Mouse (Mus musculus) thymus, adult 2 months (tissue): ENCODE data around the gene Acr. TPM values are rescaled to one million over a fixed set of nuclear protein-coding genes. Genes with fewer than 3 reads are reported as not detected.

Experiments
- DNase-seq: peaks from one replicate; pipeline ENCODE4 v3.0.0; 2021
- H3K27ac ChIP-seq: fragments of 200-500 bp; 2 replicates; pipeline ENCODE4 v1.5.1; 2012; ENCODE audit warnings: low read length, control low read depth; ENCODE audit not compliant: control insufficient read depth, insufficient read depth
- H3K27me3 ChIP-seq: fragments of 200-500 bp; 2 replicates; pipeline ENCODE4 v1.6.1; 2012; ENCODE audit warnings: mild to moderate bottlenecking, low read length, moderate library complexity, mixed read lengths; ENCODE audit not compliant: control insufficient read depth, insufficient read depth
- H3K36me3 ChIP-seq: fragments of 200-500 bp; 2 replicates; pipeline ENCODE4 v1.6.1; 2012; ENCODE audit warnings: mild to moderate bottlenecking, low read length, moderate library complexity; ENCODE audit not compliant: control insufficient read depth, insufficient read depth
- H3K4me1 ChIP-seq: fragments of 200-500 bp; replicated peaks from 2 replicates; pipeline ENCODE4 v1.6.1; 2012; ENCODE audit warnings: low read length; ENCODE audit not compliant: control insufficient read depth, insufficient read depth
- H3K4me3 ChIP-seq: fragments of 200-500 bp; 2 replicates; pipeline ENCODE4 v1.5.1; 2012; ENCODE audit warnings: mild to moderate bottlenecking, low read length, control low read depth, moderate library complexity; ENCODE audit not compliant: control insufficient read depth, insufficient read depth
- CTCF ChIP-seq: fragments of 200-500 bp; IDR thresholded peaks from 2 replicates; pipeline ENCODE4 v1.5.1; 2012; ENCODE audit warnings: mild to moderate bottlenecking, control low read depth, low read length, moderate library complexity, borderline replicate concordance; ENCODE audit not compliant: control insufficient read depth, poor library complexity, insufficient read depth; ENCODE audit errors: extremely low read depth
- POLR2A ChIP-seq: fragments of 200-500 bp; IDR thresholded peaks from 2 replicates; pipeline ENCODE4 v1.6.1; 2012; ENCODE audit warnings: mild to moderate bottlenecking, low read length, control low read depth, moderate library complexity; ENCODE audit not compliant: control insufficient read depth, poor library complexity, insufficient read depth; ENCODE audit errors: extremely low read depth
- WGBS: fragments of 180-500 bp; shearing (Covaris S2); methylation state at CpG from one replicate; pipeline ENCODE4 v1.1.7; 2018; 5-methylcytosine and 5-hydroxymethylcytosine counted together
- polyA plus RNA-seq: library from polyadenylated mRNA; depleted of rRNA; stranded (reverse); fragments of >200 nt; gene quantifications from 2 replicates; pipeline ENCODE4 v1.2.3, GENCODE M21; 2012

Gene Acr
- polyA plus RNA-seq, 1 experiment = 0.16 TPM

DNA sequence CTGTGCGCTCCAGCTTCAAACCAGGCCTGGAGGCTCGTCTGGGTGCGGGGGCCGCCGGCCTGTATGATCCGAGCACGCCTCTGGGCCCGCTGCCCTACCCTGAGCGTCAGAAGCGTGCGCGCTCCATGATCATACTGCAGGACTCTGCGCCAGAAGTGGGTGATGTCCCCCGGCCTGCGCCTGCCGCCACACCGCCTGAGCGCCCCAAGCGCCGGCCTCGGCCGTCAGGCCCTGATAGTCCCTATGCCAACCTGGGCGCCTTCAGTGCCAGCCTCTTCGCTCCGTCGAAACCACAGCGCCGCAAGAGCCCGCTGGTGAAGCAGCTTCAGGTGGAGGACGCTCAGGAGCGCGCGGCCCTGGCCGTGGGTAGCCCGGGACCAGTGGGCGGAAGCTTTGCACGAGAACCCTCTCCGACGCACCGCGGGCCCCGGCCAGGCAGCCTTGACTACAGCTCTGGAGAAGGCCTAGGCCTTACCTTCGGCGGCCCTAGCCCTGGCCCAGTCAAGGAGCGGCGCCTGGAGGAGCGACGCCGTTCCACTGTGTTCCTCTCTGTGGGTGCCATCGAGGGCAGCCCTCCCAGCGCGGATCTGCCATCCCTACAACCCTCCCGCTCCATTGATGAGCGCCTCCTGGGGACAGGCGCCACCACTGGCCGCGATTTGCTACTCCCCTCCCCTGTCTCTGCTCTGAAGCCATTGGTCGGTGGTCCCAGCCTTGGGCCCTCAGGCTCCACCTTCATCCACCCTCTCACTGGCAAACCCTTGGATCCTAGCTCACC is 20.1 kb upstream of the Acr start:
- no peaks in the 10 kb centered on the region for H3K4me1 ChIP-seq
- no peaks in the 10 kb centered on the region for H3K27me3 ChIP-seq
- DNase-seq = no peak
- no peak overlapping the region for H3K27ac ChIP-seq
- 90% methylated on average over 58 of the region's 58 CpGs for WGBS
- TF ChIP-seq POLR2A (no peak), CTCF (no peak)
- no peaks in the 10 kb centered on the region for H3K36me3 ChIP-seq
- no peak overlapping the region for H3K4me3 ChIP-seq

- H3K4me1 ChIP-seq = no peaks in the 10 kb centered on the region
- no peak overlapping the region for H3K27ac ChIP-seq
- no peak overlapping the region for H3K4me3 ChIP-seq
- WGBS = 94% methylated on average over 11 of the region's 11 CpGs
- H3K27me3 ChIP-seq = no peaks in the 10 kb centered on the region
- TF ChIP-seq CTCF (no peak), POLR2A (no peak)
- no peak for DNase-seq
- no peaks in the 10 kb centered on the region for H3K36me3 ChIP-seq
Measured at GRCm38 (mm10) chr15:89548837-89549236, 19.3 kb upstream of the Acr start.

GRCm38 (mm10) chr15:89550506-89550905 is 17.6 kb upstream of the Acr start:
- TF ChIP-seq CTCF = no peak
- no peak for TF ChIP-seq POLR2A
- no peak overlapping the region for H3K4me3 ChIP-seq
- H3K36me3 ChIP-seq = no peaks in the 10 kb centered on the region
- H3K27ac ChIP-seq = no peak overlapping the region
- 93% methylated on average over 8 of the region's 8 CpGs for WGBS
- H3K27me3 ChIP-seq = no peaks in the 10 kb centered on the region
- no peaks in the 10 kb centered on the region for H3K4me1 ChIP-seq
- DNase-seq = no peak

DNA sequence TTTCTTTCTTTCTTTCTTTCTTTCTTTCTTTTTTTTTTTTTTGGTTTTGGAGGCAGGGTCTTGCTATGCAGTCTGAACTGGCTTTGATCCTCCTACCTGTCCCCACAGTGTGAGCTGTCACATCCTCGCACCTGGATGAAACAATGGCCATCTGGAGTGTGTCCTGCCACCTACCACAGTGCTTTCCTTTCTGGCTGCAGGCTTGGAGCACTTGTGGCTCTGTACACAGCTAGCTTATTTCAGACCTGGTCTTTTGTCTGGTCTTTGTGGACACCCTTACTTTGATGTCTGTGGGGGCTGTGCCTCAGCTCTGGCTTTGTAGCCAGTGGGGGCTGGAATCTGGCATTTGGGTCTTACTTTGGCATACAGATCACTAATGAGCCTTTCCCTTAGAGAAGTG is 16.4 kb upstream of the Acr start:
- Histone ChIP-seq H3K4me3 (no peak overlapping the region), H3K27me3 (no peaks in the 10 kb centered on the region)
- DNase-seq = no peak

DNA sequence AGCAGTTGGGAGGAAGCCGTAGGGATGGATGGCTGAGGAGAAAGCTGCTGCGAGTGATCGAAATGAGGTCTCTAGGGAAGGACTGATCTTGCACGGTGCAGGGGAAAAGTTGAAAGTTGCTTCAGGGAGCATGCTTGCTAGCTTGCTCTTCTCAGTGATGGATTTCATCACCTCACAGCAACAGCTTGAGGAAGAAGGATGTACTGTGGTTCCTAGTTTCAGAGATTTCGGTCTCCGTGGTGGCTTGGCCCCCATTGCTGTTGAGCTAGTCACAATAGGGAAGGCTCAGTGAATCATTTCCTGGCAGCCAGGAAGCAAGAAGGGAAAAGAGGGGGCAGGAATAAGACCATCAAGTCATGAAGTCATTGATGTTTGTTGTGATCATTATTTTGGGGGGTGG is 12.5 kb upstream of the Acr start:
- Histone ChIP-seq H3K4me3 (no peak overlapping the region), H3K36me3 (no peaks in the 10 kb centered on the region), H3K27me3 (no peaks in the 10 kb centered on the region), H3K27ac (no peak overlapping the region), H3K4me1 (no peaks in the 10 kb centered on the region)
- no peak for DNase-seq
- 93% methylated on average over 6 of the region's 6 CpGs for WGBS
- TF ChIP-seq POLR2A = no peak

More for the DNA sequence above, 16.4 kb upstream of the Acr start:
- 89% methylated on average over 1 of the region's 1 CpGs for WGBS
- H3K4me1 ChIP-seq = no peaks in the 10 kb centered on the region
- TF ChIP-seq CTCF = no peak
- TF ChIP-seq POLR2A = no peak
- H3K27ac ChIP-seq = no peak overlapping the region
- no peaks in the 10 kb centered on the region for H3K36me3 ChIP-seq

GRCm38 (mm10) chr15:89556401-89557178 is 11.5 kb upstream of the Acr start:
- no peaks in the 10 kb centered on the region for H3K27me3 ChIP-seq
- H3K27ac ChIP-seq = no peak overlapping the region
- no peak for DNase-seq
- H3K36me3 ChIP-seq = no peaks in the 10 kb centered on the region
- no peak for TF ChIP-seq CTCF
- H3K4me3 ChIP-seq = no peak overlapping the region
- 92% methylated on average over 23 of the region's 23 CpGs for WGBS
- no peaks in the 10 kb centered on the region for H3K4me1 ChIP-seq
